Mouse (Mus musculus): ENCODE measurements at regions not wholly inside any gene's neighbourhood (a gene's known extent, or its start where the extent isn't known, plus 50 kb on each side); places are given as distances from the start of the nearest gene placed in this dataset.

DNA sequence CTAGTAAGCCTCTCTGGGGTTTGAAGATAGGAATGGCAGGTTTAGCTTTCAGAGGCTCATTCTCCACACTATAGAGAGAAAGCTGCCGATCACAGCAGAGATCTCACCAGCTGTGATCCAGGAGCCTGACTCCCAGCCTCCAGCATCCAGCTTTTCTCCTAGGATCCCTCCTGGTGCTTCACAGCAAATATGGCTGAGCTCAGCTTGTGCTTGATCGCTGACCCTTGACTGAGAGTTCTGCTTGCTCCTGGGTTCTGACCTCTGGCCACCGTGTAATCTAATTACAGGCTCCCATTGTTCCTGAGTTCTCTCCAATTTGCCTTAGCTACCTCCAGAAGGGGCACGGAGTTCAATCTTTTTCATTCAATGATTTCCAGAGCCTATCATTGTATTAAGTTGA, 111.1 kb upstream of the Zfand5 start:
- TF ChIP-seq CTCF (IDR thresholded peaks at IDR 0.05; ENCODE audit: low read depth) (no peak), EP300 (IDR thresholded peaks at IDR 0.05; ENCODE audit: low read depth) (no peak)
